Mouse (Mus musculus): ENCODE results near the gene Mtfp1. TPM values are rescaled to one million over a fixed set of nuclear protein-coding genes. Genes with fewer than 3 reads are reported as not detected.
"Not testable (repeated sequence)": the region's sequence is repeated elsewhere in the genome, so short reads cannot be mapped to it uniquely, and the experiment has no call there.

Mtfp1 gene
- 10 to 100 TPM; 80.7 to 82.0 TPM for total RNA-seq (2021)

DNA sequence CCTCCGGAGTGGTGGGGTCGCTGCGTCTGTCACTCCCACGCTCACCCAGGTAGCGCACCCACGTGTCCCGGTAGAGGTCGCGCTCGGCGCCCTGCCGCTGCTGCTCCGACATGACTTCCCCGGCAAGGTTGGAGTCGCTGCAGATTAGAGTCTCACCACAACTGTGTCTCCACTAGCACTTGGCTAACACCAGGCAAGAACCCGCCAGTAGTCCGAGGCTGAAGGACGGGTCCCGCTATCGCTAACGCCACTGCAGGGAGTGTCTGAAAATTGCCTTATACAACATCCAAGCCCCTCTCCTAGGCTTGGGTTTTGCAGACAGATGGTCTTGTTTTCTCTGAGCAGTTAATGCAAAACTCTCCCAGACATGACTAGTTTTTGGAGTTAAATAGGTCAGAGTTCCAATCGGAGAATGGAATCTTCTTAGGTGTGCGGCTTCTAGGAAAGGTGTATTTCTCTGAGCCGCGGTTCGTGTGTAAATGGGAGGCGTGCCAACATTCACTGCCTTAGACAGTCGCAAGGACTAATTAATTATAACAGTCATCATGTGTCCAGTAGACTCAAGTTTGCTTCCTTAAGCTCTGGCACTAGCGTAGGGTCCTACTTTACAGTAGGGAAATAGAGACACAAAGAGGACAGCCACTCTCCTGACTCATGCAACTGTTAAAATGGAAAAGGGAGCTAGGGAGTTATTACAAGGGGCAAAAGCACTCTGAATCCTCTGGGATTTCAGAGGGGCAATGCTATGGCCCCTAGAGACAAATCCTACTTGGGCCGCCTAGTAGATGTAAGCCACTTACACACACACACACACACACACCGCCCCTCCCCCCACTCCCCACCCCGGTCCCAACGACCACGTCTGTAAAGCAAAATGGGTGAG, at the start of gene Mtfp1:
Gene Mtfp1 (minus strand): TSS at position 275 of the 883 bp plus-strand sequence.
- DNase-seq: peak; percentile 79
- intact Hi-C loops (cut with DNase I): no loop called here

DNA sequence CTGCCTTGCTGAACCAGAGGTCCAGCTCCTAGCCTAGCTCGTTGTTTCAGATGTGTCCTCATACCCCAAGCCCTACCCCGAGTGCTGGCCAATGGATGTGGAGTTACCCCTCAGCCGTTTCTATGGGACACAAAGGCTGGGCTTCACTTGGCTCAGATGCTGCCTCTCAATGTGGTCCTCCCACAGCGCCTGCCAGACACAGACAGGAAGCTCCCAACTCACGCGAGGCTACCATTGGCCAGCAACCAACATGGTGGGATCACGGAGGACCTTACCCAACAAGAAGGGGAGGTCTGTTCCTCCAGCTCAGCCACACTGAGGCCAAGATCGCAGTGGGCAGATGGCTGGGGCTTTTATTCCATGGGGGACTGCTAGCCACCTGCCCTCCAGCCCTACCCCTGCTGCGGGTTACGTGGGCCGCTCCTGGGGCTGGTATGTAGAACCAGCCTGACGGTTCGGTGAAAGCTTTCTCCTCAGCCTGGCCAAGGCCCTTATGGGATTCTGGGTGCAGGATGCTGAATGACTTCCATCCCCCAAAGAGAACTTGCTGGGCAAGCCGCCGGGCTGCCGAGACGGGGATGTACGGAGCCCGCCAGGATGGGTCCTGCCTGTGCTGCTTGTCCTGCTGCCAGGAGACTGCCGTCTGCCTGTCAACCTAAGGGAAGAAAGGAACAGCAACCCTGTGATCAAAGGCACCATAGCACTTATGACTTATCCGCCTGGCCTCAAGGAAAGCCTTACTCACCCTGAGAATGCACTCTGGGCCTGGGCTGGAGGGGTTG, 48.2 kb upstream of the Mtfp1 start:
- intact Hi-C loops (cut with DNase I): no loop called here
- no peak for DNase-seq

DNA sequence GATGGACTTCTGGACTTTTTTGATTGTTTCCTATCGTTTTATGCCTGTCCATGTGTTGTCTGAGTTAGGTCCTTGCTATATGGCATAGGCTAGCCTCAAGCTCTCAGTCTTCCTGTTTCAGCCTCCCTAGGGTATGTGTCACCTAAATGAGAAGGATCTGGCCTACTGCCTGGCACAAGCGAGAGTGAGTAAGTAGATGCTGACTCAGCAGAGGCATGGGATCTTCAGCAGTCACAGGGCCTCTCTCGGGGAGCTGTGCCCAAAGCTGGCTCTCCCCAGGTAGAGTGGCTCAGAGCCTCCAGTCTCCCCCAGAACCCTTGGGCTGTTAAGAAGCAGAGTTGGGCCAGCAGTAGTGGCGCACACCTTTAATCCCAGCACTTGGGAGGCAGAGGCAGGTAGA, 47.1 kb upstream of the Mtfp1 start:
- intact Hi-C loops (cut with DNase I): no loop called here
- no peak for DNase-seq

DNA sequence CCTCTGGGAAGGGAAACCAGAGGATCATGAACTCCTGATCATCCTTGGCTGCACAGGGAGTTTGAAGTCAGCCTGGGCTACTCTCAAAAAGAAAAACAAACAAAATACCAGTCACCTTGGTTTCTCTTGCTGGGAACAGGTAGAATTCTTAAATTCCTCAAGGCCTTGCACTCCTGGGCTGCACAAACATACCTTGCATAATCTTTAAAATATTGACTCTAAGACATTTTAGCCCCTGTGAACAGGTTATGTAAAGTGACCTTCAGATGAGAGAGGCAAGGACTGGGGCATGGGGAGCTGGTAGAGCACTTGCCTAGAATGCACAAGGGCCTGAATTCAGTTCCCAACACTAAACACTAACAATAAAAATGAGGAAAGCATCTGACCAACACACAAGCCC, 46.3 kb upstream of the Mtfp1 start:
- no peak for DNase-seq
- intact Hi-C loops (cut with DNase I): no loop called here

DNA sequence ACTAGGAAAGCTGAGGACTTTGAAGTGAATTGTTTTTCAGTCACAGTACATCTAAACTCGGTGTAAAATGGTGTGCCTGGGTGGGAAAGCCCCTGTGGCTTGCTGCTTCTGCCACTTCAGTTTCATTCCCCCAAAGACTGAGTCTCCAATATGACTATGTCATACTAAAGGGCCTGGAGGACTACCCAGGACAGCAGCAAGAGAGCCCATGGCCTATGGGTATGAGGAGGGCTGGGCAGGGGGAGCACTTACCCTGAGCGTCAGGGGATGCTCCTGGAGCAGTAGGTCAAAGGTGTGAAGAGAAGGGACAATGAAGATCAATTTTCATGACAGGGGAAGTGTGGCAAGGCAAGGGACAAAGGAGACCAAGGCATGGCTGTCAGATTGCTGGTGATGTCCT, 43.7 kb upstream of the Mtfp1 start:
- no peak for DNase-seq
- intact Hi-C loops (cut with DNase I): loop anchor here (5.0 kb wide), 1 partner anchor 283 kb away; no protein-coding TSS in a partner anchor

DNA sequence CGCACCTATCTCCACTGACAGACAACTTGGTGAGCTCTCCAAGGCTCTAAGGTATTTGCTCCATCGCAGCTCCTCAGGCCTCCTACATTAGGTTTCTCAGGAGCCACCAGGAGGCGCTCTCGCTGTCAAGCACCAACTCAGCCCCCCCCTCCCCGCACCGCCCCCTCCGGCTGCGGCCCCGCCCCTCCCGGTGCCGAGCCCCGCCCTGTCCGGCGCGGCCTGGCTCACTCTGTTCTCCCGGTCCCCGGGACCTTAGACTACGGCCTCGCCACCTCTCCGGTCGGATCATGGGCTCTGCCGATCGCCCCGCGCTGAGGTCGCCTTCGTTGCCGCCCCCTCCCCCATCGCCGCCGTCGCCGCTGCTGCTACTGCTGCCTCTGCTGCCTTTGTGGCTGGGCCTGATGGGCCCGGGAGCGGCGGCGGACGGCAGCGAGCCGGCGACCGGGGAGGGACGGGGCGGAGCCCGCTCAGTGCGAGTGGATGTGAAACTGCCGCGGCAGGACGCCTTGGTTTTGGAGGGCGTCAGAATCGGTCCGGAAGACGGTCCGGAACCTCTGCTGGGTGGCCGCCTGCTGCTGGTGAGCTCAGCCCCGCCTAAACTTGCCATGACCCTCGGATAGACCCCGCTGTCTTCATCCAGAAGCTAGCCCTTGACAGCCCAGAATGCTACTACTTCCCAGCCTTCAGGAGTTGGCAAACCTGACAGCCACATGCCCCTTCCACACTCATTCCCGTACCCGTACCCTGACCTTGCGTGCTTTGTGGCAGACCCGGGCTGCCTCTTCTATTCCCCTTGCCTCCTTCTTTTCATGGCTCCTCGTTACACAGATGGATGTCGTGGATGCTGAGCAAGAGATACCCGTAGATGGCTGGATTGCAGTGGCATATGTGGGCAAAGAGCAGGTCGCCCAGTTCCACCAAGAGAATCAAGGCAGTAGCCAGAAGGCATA, 40.0 kb upstream of the Mtfp1 start, which contains the start of gene Rnf215:
Gene Rnf215 (plus strand): TSS at position 217 of the 950 bp plus-strand sequence.
- intact Hi-C loops (cut with DNase I): loop anchor here (1.0 to 5.0 kb wide), 4 partner anchors 26 to 287 kb away; partner anchors contain the start of genes Ccdc157 and Sf3a1
- peak; percentile 91 to 93 for DNase-seq

DNA sequence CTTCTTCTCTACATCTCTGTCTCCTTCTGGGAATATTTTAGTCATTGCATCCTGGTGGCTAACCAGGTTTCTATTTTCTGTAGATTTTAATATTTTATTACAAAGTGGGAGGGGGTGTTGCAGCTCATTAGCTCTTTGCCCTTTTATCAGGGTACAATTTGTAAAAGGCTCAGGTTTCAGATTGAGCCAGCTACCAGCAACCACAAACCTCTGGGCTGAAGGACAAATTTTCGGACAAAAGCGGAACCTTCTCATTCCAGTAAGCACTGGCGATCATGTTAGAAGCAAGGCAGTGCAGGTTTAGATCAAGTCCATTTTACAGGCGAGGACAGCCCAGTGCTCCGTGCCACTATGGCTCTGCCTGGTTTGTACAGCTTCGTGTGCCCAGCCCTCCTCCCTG, 39.2 kb upstream of the Mtfp1 start:
- DNase-seq: no peak
- intact Hi-C loops (cut with DNase I): loop anchor here (2.0 kb wide), 2 partner anchors 26 to 74 kb away; partner anchors contain the start of genes Ccdc157 and Sf3a1

DNA sequence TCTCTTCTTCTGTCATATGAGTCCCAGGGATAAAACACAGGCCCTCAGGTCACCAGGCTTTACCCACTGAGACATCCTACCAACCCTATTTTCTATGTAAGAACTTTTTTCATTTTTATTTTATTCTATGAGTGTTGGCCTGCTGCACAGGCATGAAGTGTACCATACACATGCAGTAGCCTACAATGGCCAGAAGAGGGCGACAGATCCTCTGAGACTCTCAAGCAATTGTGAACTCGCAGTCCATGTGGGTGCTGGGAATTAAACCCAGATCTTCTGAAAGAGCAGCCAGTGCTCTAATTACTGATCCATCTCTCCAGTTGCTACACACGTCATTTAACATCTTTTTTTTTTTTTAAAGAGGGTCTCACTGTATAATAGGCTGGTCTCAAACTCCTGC, 38.2 kb upstream of the Mtfp1 start:
- intact Hi-C loops (cut with DNase I): no loop called here
- no peak for DNase-seq

DNA sequence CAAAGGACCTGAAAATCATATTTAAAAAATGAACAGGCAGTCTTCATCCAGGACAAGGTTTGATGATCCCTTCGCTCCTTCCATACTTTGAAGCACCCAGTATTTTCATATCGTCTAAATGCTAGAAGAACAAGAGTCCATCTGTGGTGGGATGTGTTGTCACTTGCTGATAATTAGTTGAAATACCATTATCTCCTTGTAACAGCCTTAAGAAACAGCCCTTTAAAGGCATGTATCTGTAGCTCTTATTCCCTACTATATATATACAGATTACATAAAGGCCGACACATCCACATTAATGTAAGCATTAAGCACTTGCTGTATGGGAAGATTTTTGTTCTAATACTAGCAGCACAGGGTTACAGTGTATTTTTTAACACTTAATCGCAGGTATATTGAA, 33.2 kb upstream of the Mtfp1 start:
- intact Hi-C loops (cut with DNase I): not testable (repeated sequence)

DNA sequence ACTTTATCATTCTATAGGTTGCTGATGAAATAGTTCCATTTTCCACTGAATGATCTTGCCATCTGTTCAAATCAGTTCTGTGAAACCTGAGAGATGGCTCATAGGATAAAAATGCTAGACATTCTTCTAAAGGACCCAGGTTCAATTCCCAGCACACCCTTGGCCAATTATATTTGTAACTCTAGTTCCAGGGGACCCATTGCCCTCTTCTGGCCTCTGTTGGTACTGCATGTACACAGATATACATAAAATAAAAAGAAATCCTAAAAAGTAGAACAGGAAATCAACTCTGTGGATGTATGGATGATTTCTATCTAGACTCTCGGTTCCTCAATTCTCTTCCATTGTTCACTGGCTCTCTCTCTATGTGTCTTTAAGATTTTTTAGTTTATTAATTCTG, 31.8 kb upstream of the Mtfp1 start:
- intact Hi-C loops (cut with DNase I): no loop called here
- no peak for DNase-seq

More for the DNA sequence above, 33.2 kb upstream of the Mtfp1 start:
- DNase-seq: not testable (repeated sequence)

DNA sequence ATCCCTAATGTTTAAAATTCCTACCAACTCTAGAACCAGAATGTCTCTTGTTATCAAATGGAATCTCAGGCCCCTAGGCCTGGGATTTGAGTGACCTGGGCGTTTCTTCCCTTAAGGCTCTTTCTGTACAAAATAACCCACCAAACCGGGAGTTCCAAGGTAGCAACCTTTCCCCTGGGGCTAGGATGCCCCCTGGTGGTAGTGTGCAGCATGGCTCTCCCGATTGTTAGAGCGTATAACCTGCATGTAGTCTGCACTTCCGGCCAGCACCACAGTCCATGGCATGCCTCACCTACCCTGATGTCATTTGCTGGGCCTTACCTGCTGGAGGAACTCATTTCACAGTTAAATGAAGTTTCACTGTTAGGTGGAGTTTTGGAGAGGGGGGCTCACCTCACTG, 28.7 kb upstream of the Mtfp1 start:
- peak in 1 of 2 experiments; percentile 38 for DNase-seq
- intact Hi-C loops (cut with DNase I): loop anchor here (5.0 kb wide), 1 partner anchor 72 kb away; no protein-coding TSS in a partner anchor

DNA sequence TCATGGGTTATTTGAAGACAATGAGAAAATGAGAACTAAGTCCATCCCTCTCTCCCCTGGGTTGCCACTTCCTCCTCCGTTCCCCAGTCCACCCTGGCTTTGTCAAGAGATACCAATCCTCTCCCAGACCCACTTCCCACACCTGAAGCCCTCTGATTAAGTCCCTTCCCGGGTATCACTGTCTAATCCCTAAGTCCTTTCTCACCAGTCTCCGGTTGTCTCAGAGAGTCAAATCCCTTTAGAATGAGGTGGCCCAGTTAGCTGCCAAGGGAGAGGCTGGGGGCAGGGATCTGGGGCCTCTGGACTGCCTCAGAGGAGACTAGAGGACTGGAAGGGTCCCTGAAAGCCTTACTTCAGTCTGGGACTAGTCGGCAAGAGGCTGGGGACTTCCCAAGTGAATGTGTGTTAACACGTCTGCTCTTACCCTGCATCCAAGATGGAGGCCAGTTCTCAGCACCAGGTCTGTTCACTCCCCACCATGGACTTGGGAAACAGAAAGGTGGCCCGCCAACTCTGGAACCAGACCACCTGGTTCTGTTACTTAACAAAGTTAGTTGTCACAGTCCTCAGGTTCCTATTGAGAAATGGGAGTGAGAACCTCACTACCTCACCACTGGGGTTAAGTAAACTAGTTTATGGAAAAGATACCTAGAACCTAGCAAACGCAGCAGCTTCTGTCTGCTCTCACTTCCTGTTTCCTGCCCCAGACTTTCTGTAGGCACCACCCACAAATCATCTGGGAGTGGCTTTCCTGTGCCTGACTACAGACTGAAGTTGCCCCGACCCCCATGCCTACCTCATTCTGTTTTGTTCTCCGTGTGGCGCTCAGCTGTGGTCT, 27.7 kb upstream of the Mtfp1 start, which contains the start of gene Sec14l2:
Gene Sec14l2 (minus strand): TSS at position 674 of the 838 bp plus-strand sequence.
- DNase-seq: no peak
- intact Hi-C loops (cut with DNase I): loop anchor here (5.0 kb wide), 1 partner anchor 71 kb away; no protein-coding TSS in a partner anchor

DNA sequence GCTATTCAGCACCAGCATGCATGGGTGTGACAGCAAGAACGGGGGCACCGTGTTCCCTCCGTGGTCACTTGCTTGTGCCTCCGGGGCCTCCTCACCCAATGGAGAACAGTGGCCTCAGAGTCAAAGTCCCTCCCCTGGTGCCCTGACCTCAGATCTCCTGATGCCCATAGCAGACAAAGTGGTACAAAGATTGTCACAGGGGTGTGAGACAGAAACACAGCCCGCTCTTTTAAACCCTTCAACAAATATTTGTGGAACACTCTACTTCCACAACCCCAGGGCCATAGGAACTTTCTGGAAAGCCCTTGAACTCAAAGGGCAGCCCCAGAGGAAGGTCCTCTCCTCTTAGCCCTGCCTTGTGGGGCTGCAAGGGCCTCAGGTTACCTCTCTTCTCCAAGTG, 27.0 kb upstream of the Mtfp1 start:
- intact Hi-C loops (cut with DNase I): loop anchor here (5.0 kb wide), 1 partner anchor 70 kb away; no protein-coding TSS in a partner anchor
- DNase-seq: no peak

DNA sequence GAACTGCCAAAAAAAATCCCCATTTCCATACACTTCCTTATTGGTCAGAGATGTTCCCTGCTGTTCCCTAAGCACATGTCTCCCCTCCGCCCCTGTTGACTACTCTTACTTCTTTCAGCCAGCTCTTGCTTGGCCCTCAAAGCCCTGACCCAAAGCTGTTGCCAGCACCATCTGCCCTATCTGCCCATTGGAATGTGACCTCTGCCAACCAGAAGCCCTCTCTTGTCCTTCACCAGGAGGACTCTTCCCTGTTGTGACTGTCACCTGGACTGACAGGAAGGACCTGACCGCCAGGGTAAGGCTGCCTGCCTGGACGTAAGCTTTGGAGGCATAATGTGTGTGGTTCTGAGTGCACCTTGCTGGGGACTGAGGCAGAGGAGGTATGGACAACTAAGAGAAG, 26.4 kb upstream of the Mtfp1 start:
- no peak for DNase-seq
- intact Hi-C loops (cut with DNase I): loop anchor here (5.0 kb wide), 1 partner anchor 69 kb away; no protein-coding TSS in a partner anchor

DNA sequence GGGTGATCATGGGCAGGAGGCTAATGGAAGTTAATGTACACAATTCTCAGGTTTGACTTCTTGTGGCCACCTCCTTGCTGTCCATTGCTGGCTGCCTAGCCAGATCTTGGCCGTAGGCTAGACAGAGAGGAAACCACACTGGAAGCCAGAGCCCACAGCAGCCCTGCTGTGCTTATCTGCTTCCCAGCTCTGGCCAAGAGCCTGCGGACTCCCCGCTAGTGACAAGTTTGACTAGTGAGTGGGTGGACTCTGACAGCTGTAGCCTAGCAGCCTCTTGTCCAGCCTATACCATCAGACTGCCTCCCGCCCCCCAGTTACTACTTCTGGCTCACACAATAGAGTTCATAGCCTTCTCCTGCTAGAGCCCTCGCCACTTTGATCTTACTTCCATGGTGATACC, 24.4 kb upstream of the Mtfp1 start:
- intact Hi-C loops (cut with DNase I): loop anchor here (5.0 kb wide), 1 partner anchor 67 kb away; no protein-coding TSS in a partner anchor
- DNase-seq: no peak

DNA sequence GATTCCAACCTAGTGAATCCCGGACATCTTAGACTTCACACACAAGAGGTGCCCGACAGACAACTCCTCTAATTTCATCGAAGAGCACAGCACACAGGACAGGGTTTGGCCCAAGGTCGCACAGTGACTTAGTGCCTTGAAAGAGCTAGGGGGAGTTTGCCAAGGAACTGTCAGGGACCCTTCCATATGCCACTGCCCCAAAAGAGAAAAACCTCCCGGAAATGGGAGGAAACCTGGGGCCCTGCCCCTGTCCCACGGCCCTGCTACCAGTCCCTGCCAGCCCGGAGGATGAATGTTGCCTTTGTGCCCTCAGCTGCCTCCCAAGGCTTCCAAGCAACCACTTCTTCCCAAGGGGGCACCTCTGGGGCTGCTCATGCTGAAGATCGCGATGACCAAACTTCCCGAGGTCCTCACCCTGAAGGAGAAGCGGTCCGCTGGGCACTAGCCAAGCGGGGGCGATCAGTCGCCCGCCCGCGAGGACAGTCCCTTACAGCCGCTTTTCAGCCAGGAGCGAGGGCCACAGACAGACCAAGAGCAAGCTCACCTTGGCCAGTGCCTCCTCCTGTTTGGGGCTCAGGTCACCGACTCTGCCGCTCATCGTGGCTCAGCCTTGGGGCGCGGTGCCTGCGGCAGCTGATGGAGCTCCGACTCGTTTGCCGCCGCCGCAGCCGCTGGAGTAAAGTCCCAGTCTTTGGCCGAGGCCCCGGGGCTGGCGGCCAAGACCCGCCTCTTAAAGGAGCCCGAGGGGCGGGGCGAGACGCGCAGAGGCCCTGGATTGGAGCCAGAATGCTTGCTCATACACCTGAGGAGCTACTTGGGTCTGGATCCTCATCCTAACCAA, 23.1 kb upstream of the Mtfp1 start:
- peak; percentile 57 to 72 for DNase-seq
- intact Hi-C loops (cut with DNase I): no loop called here

DNA sequence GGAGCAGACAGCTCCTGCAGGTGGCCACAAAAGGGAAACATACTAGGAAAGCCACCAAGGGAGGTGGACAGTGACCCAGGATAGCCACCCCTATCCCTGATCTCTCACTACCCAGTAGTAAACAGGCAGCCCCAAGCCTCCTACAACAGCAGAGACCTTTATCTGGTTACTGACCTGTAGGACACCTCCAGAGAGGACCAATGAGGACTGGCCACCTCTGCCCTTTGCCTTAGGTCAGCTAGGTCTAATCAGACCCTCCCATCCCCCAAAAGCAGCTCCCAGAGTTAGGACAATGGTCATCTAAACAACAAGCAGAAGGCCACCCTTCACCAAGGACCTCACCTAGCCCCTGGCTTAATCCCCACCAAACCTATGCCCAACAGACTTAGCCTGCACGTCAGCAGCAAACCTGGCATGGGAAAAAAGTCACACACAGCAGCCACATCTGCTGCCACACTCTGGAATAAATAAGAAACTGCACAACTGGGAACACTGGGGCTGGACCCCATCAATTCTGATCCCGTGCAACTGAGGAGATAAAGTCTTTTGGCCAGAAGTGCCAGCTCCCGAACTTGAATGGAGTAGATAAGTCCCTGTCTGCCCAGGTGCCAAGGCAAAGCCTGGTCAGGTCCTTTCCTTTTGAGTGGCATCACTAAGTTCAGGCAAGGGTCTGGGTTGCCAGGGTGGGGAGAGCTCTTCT, 22.3 kb upstream of the Mtfp1 start:
- DNase-seq: peak in 1 of 2 experiments; percentile 18
- intact Hi-C loops (cut with DNase I): no loop called here

Data from heart, postnatal 10 days (tissue).